Mouse (Mus musculus): ENCODE data around the gene Ankrd9. TPM values are rescaled to one million over a fixed set of nuclear protein-coding genes. Genes with fewer than 3 reads are reported as not detected.

Gene Ankrd9
- 25.1 and 25.9 TPM in 2 replicates for polyA plus RNA-seq (2015; fragmentation: Nextera tagmentation; extraction: Ambion mirVana)

DNA sequence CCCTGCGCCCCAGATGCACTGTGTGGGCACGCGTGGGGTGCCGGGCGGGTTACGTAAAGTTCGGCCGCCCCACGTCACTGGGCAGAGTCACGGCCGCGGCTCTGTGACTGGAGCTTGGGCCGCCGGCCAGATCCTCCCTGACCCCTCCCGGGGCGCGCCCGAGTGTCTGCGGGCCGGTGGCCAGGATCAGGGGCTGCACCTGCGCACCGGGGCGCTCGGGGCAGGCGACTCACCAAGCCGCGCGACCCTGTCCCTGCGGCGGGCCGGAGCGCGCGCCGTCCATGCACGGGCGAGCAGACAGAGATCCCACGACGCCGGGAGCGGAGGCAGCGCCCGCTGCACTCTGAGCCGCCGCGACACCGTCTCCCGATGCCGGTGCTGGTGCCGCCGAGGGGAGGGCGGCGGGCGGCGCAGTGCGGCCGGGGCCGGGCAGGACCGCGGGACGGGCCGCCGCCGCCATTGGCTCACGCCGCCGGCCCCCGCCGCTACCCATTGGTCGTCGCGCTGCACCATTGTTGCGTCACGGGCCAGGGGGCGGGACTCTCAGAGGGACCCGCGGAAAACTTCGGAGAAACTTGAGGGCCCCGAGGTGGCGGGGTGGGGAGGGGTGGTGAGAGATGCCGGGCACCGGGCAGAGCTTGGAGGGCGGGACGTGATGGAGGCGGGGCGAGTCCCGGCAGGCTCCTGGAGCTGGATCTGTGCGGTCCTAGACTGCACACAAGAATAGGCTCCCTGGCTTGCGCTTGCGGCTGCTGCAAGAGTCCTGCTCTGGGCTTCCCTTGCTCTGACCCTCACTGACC lies at the start of gene Ankrd9:
Gene Ankrd9 (minus strand): TSS at position 434 of the 800 bp plus-strand sequence.
- no peak for TF ChIP-seq EP300 (optimal IDR thresholded peaks at IDR 0.05)
- TF ChIP-seq CTCF (IDR thresholded peaks at IDR 0.05; ENCODE audit: low read depth) = 0 out of 2 replicates have a peak, but pooled peaks have one; percentile 6
- Histone ChIP-seq H3K36me3 (ENCODE audit: control insufficient read depth, insufficient read depth, low read length) (peaks cover 2% of the 10 kb centered on the region; the same call in 1 of the 2 replicates), H3K27ac (replicated peaks) (peak within 1 kb of the TSS; percentile 91), H3K4me2 (replicated peaks; ENCODE audit: low read depth) (peak within 1 kb of the TSS; percentile 90), H3K4me1 (replicated peaks; ENCODE audit: control insufficient read depth, insufficient read depth) (0 out of 2 replicates have a peak, but pooled peaks cover 4% of the 10 kb centered on the region), H3K9ac (ENCODE audit: low read length) (peak within 1 kb of the TSS; percentile 87), H3K4me3 (ENCODE audit: low read depth, low read length) (peak within 1 kb of the TSS; percentile 77), H3K9me3 (ENCODE audit: control insufficient read depth, low read length) (no peaks in the 10 kb centered on the region), H3K27me3 (ENCODE audit: control insufficient read depth, insufficient read depth, low read length) (no peaks in the 10 kb centered on the region)
- peak; percentile 96 for ATAC-seq (ENCODE audit: low FRiP score, low TSS enrichment)
- DNase-seq (ENCODE audit: low spot score) = peak; percentile 98
- WGBS = under 1% methylated on average over 68 of the region's 90 CpGs

DNA sequence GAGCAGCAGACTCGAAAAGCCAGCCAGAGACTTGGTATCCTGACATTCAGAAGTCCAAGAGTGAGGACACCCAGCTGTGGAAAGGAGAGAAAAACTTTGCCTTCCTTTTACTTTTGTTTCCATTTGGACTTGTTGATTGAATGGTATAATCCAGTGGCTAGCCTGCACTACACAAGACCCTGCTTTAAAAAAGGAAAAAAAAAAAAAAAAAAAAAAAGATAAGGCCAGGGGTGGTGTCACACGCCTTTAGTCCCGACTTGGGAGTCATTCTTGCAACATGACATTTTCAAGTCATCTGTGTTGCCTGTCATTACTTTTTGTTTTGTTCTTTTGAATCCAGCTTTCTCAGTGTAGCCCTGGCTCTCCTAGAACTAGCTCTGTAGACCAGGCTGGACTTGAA lies 42.7 kb upstream of the Ankrd9 start:
- H3K36me3 ChIP-seq (ENCODE audit: control insufficient read depth, insufficient read depth, low read length) = no peaks in the 10 kb centered on the region
- DNase-seq (ENCODE audit: low spot score) (no peak), ATAC-seq (ENCODE audit: low FRiP score, low TSS enrichment) (no peak)
- H3K27me3 ChIP-seq (ENCODE audit: control insufficient read depth, insufficient read depth, low read length) = no peaks in the 10 kb centered on the region
- H3K27ac ChIP-seq (replicated peaks) = no peak overlapping the region
- WGBS = 58% methylated on average over 3 of the region's 3 CpGs
- TF ChIP-seq CTCF (IDR thresholded peaks at IDR 0.05; ENCODE audit: low read depth) (no peak), EP300 (optimal IDR thresholded peaks at IDR 0.05) (no peak)
- H3K4me3 ChIP-seq (ENCODE audit: low read depth, low read length) = no peak overlapping the region
- no peak overlapping the region for H3K4me2 ChIP-seq (replicated peaks; ENCODE audit: low read depth)
- no peaks in the 10 kb centered on the region for H3K9me3 ChIP-seq (ENCODE audit: control insufficient read depth, low read length)
- H3K4me1 ChIP-seq (replicated peaks; ENCODE audit: control insufficient read depth, insufficient read depth) = no peaks in the 10 kb centered on the region
- no peak overlapping the region for H3K9ac ChIP-seq (ENCODE audit: low read length)

GRCm38 (mm10) chr12:111021138-111021537 lies 42.3 kb upstream of the Ankrd9 start:
- no peak overlapping the region for H3K9ac ChIP-seq (ENCODE audit: low read length)
- ATAC-seq (ENCODE audit: low FRiP score, low TSS enrichment) (no peak), DNase-seq (ENCODE audit: low spot score) (no peak)
- H3K27ac ChIP-seq (replicated peaks) = no peak overlapping the region
- no peaks in the 10 kb centered on the region for H3K27me3 ChIP-seq (ENCODE audit: control insufficient read depth, insufficient read depth, low read length)
- no peak overlapping the region for H3K4me2 ChIP-seq (replicated peaks; ENCODE audit: low read depth)
- H3K36me3 ChIP-seq (ENCODE audit: control insufficient read depth, insufficient read depth, low read length) = no peaks in the 10 kb centered on the region
- TF ChIP-seq CTCF (IDR thresholded peaks at IDR 0.05; ENCODE audit: low read depth) = no peak
- no peak for TF ChIP-seq EP300 (optimal IDR thresholded peaks at IDR 0.05)
- no peak overlapping the region for H3K4me3 ChIP-seq (ENCODE audit: low read depth, low read length)
- WGBS = 41% methylated on average over 1 of the region's 1 CpGs
- H3K9me3 ChIP-seq (ENCODE audit: control insufficient read depth, low read length) = no peaks in the 10 kb centered on the region
- H3K4me1 ChIP-seq (replicated peaks; ENCODE audit: control insufficient read depth, insufficient read depth) = no peaks in the 10 kb centered on the region

DNA sequence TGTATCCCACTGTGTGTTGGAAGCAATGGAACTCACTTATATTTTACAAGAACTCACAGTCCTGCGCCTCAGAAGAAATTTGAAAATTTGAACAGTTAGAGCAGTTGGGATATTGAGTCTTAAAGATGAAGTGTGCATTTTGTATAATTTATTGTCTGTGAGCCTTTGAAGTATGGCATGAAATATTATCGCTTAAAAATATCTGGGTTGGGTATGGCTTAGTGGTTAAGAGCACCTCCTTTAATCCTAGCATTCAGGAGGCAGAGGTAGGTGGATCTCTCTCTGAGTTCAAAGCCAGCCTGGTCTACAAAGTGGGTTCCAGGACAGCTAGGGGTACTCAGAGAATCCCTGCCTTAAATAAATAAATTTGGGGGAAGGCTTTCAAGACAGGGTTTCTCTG lies 40.2 kb upstream of the Ankrd9 start:
- H3K4me1 ChIP-seq (replicated peaks; ENCODE audit: control insufficient read depth, insufficient read depth) = no peaks in the 10 kb centered on the region
- H3K4me3 ChIP-seq (ENCODE audit: low read depth, low read length) = no peak overlapping the region
- 86% methylated on average over 2 of the region's 2 CpGs for WGBS
- H3K36me3 ChIP-seq (ENCODE audit: control insufficient read depth, insufficient read depth, low read length) = no peaks in the 10 kb centered on the region
- ATAC-seq (ENCODE audit: low FRiP score, low TSS enrichment) (no peak), DNase-seq (ENCODE audit: low spot score) (no peak)
- TF ChIP-seq CTCF (IDR thresholded peaks at IDR 0.05; ENCODE audit: low read depth) (no peak), EP300 (optimal IDR thresholded peaks at IDR 0.05) (no peak)
- H3K9me3 ChIP-seq (ENCODE audit: control insufficient read depth, low read length) = no peaks in the 10 kb centered on the region
- no peak overlapping the region for H3K4me2 ChIP-seq (replicated peaks; ENCODE audit: low read depth)
- no peaks in the 10 kb centered on the region for H3K27me3 ChIP-seq (ENCODE audit: control insufficient read depth, insufficient read depth, low read length)
- no peak overlapping the region for H3K9ac ChIP-seq (ENCODE audit: low read length)
- H3K27ac ChIP-seq (replicated peaks) = no peak overlapping the region

DNA sequence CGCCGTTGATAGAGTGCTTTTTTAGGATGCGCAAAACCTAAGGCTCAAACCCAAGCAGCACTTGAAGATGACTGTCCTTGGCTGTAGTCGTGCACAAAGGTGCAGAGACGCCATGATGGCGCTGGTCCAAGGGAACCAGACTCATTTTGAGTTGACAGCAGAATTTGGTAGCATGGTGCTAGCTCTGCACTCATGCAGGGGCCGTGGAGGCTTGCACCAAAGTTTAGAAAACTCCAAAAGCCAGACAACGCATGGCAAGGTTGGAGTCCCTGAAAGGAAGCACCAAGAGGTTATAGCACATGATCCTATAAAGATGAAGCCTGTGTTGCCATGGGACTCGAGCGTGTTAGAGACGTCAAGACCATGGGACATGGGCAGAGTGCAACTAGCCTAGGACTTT lies 39.2 kb upstream of the Ankrd9 start:
- H3K9me3 ChIP-seq (ENCODE audit: control insufficient read depth, low read length) = no peaks in the 10 kb centered on the region
- WGBS = 90% methylated on average over 11 of the region's 11 CpGs
- ATAC-seq (ENCODE audit: low FRiP score, low TSS enrichment) (no peak), DNase-seq (ENCODE audit: low spot score) (no peak)
- H3K4me3 ChIP-seq (ENCODE audit: low read depth, low read length) = no peak overlapping the region
- no peaks in the 10 kb centered on the region for H3K27me3 ChIP-seq (ENCODE audit: control insufficient read depth, insufficient read depth, low read length)
- no peak overlapping the region for H3K4me2 ChIP-seq (replicated peaks; ENCODE audit: low read depth)
- no peak overlapping the region for H3K27ac ChIP-seq (replicated peaks)
- TF ChIP-seq EP300 (optimal IDR thresholded peaks at IDR 0.05) (no peak), CTCF (IDR thresholded peaks at IDR 0.05; ENCODE audit: low read depth) (no peak)
- no peak overlapping the region for H3K9ac ChIP-seq (ENCODE audit: low read length)
- H3K36me3 ChIP-seq (ENCODE audit: control insufficient read depth, insufficient read depth, low read length) = no peaks in the 10 kb centered on the region
- H3K4me1 ChIP-seq (replicated peaks; ENCODE audit: control insufficient read depth, insufficient read depth) = no peaks in the 10 kb centered on the region

DNA sequence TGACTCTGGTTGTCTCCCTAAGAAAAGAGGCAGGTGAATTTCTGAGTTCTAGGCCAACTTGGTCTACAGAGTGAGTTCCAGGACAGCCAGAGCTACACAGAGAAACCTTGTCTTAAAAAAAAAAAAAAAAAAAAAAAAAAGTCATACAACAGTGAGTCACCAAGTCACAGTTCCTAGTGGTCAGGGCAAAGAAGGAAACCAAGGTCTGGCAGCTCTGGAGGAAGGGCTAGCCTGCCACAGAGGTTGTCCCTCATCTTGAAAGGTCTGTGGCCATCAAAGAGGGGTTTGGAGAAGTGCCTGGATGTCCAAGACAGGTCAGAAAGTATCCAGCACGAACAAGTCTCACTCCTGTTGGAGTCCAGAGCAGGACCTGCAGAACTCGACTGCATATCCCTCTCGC lies 38.0 kb upstream of the Ankrd9 start:
- Histone ChIP-seq H3K4me1 (replicated peaks; ENCODE audit: control insufficient read depth, insufficient read depth) (no peaks in the 10 kb centered on the region), H3K4me3 (ENCODE audit: low read depth, low read length) (no peak overlapping the region), H3K36me3 (ENCODE audit: control insufficient read depth, insufficient read depth, low read length) (no peaks in the 10 kb centered on the region), H3K9me3 (ENCODE audit: control insufficient read depth, low read length) (no peaks in the 10 kb centered on the region), H3K4me2 (replicated peaks; ENCODE audit: low read depth) (no peak overlapping the region), H3K27ac (replicated peaks) (no peak overlapping the region), H3K27me3 (ENCODE audit: control insufficient read depth, insufficient read depth, low read length) (no peaks in the 10 kb centered on the region), H3K9ac (ENCODE audit: low read length) (no peak overlapping the region)
- 83% methylated on average over 3 of the region's 3 CpGs for WGBS
- TF ChIP-seq EP300 (optimal IDR thresholded peaks at IDR 0.05) = no peak
- TF ChIP-seq CTCF (IDR thresholded peaks at IDR 0.05; ENCODE audit: low read depth) = no peak
- 0 out of 2 replicates have a peak, but pooled peaks have one; percentile 22 for ATAC-seq (ENCODE audit: low FRiP score, low TSS enrichment)
- DNase-seq (ENCODE audit: low spot score) = no peak

All from stomach, postnatal 0 days (tissue).